Mouse (Mus musculus) hindbrain, embryonic 11.5 days (tissue): Measurements from ENCODE around the gene Gm10300. TPM values are rescaled to one million over a fixed set of nuclear protein-coding genes. Genes with fewer than 3 reads are reported as not detected.
A peak's percentile ranks its signal among the peaks of the same experiment; 100 is the strongest.

Experiments used
- ATAC-seq: fragments of 200-750 bp; cut with Nextera tagmentation; 2 replicates; pipeline ENCODE4 v1.8.0; 2017; ENCODE audit warnings: mild to moderate bottlenecking, moderate TSS enrichment, moderate library complexity; ENCODE audit not compliant: low FRiP score
- DNase-seq: peaks from one replicate; pipeline ENCODE4 v3.0.0-alpha.2; 2015; ENCODE audit warnings: low spot score
- H3K27ac ChIP-seq: fragments of 300-500 bp; sonication (generic); 2 replicates; pipeline ENCODE4 v1.5.1; 2014; ENCODE audit warnings: mild to moderate bottlenecking, low read depth, low read length
- H3K27me3 ChIP-seq: fragments of 300-500 bp; sonication (generic); 2 replicates; pipeline ENCODE4 v1.6.1; 2014; ENCODE audit warnings: mild to moderate bottlenecking, low read length, moderate library complexity, mixed read lengths; ENCODE audit not compliant: control insufficient read depth, insufficient read depth
- H3K36me3 ChIP-seq: fragments of 300-500 bp; sonication (generic); 2 replicates; pipeline ENCODE4 v1.6.1; 2014; ENCODE audit warnings: mild to moderate bottlenecking, low read length, moderate library complexity, mixed read lengths; ENCODE audit not compliant: control insufficient read depth, insufficient read depth
- H3K4me1 ChIP-seq: fragments of 300-500 bp; sonication (generic); replicated peaks from 2 replicates; pipeline ENCODE4 v1.6.1; 2014; ENCODE audit warnings: low read length, mixed read lengths; ENCODE audit not compliant: control insufficient read depth, insufficient read depth
- H3K4me2 ChIP-seq: fragments of 300-500 bp; sonication (generic); replicated peaks from 2 replicates; pipeline ENCODE4 v1.6.1; 2014; ENCODE audit warnings: mild to moderate bottlenecking, low read depth, low read length
- H3K4me3 ChIP-seq: fragments of 300-500 bp; sonication (generic); 2 replicates; pipeline ENCODE4 v1.5.1; 2014; ENCODE audit warnings: low read depth, low read length
- H3K9ac ChIP-seq: fragments of 300-500 bp; sonication (generic); 2 replicates; pipeline ENCODE4 v1.6.1; 2014; ENCODE audit warnings: low read depth, low read length
- H3K9me3 ChIP-seq: fragments of 300-500 bp; sonication (generic); 2 replicates; pipeline ENCODE4 v1.6.1; 2016; ENCODE audit warnings: low read length; ENCODE audit not compliant: control insufficient read depth
- WGBS: fragments of 180-500 bp; shearing (Covaris S2); extraction: QIAGEN DNeasy Blood & Tissue Kit; methylation state at CpG from one replicate; pipeline ENCODE4 v1.1.7; 2014; 5-methylcytosine and 5-hydroxymethylcytosine counted together
- polyA plus RNA-seq: library from polyadenylated mRNA; unstranded; fragments of >200 nt; fragmentation: Nextera tagmentation; extraction: Ambion mirVana; gene quantifications from 2 replicates; pipeline ENCODE4 v1.2.1, GENCODE M21; 2014

The Gm10300 gene
- polyA plus RNA-seq, 1 experiment from 2014 or later = 0.08 TPM

DNA sequence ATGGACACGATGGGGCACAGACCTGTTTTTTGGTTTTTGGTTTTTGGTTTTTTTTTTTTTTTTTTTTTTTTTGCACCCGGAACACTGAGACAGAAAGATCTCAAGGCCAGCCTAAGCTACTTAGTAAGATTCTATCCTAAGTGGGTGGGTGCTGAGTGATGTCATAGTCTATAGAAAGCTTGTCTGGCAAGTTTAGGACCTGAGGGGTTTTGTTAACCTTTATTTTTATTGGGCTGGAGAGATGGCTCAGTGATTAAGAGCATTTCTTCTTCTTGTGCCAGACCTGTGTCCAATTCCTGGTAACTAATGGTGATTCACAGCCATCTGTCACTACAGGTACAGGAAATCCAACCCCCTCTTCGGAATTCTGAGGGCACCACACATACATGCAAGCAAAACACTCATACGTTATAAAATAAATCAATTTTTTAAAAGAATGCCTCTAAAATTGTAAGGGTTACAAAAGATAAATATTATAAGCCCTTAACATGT lies 6.0 kb downstream of the Gm10300 start:
- H3K4me3 ChIP-seq = no peak overlapping the region
- 77% methylated on average over 4 of the region's 4 CpGs for WGBS
- no peak overlapping the region for H3K4me2 ChIP-seq
- no peak overlapping the region for H3K9ac ChIP-seq
- no peaks in the 10 kb centered on the region for H3K9me3 ChIP-seq
- H3K36me3 ChIP-seq = no peaks in the 10 kb centered on the region
- DNase-seq (no peak), ATAC-seq (no peak)
- H3K27ac ChIP-seq = no peak overlapping the region
- no peaks in the 10 kb centered on the region for H3K4me1 ChIP-seq
- peaks cover 3% of the 10 kb centered on the region; the same call in 1 of the 2 replicates for H3K27me3 ChIP-seq

GRCm38 (mm10) chr4:132085114-132085513 lies 10.6 kb downstream of the Gm10300 start:
- Histone ChIP-seq H3K4me2 (no peak overlapping the region), H3K9me3 (no peaks in the 10 kb centered on the region), H3K27me3 (no peaks in the 10 kb centered on the region), H3K4me1 (no peaks in the 10 kb centered on the region), H3K9ac (no peak overlapping the region), H3K27ac (no peak overlapping the region), H3K36me3 (no peaks in the 10 kb centered on the region), H3K4me3 (no peak overlapping the region)
- no peak for DNase-seq
- ATAC-seq = no peak
- 85% methylated on average over 7 of the region's 7 CpGs for WGBS

GRCm38 (mm10) chr4:132088921-132089320 lies 14.4 kb downstream of the Gm10300 start:
- ATAC-seq (no peak), DNase-seq (peak; percentile 87)
- 19% methylated on average over 7 of the region's 7 CpGs for WGBS
- no peaks in the 10 kb centered on the region for H3K36me3 ChIP-seq
- H3K27me3 ChIP-seq = no peaks in the 10 kb centered on the region
- no peak overlapping the region for H3K4me2 ChIP-seq
- no peak overlapping the region for H3K4me3 ChIP-seq
- no peaks in the 10 kb centered on the region for H3K4me1 ChIP-seq
- H3K9me3 ChIP-seq = no peaks in the 10 kb centered on the region
- no peak overlapping the region for H3K9ac ChIP-seq
- no peak overlapping the region for H3K27ac ChIP-seq

DNA sequence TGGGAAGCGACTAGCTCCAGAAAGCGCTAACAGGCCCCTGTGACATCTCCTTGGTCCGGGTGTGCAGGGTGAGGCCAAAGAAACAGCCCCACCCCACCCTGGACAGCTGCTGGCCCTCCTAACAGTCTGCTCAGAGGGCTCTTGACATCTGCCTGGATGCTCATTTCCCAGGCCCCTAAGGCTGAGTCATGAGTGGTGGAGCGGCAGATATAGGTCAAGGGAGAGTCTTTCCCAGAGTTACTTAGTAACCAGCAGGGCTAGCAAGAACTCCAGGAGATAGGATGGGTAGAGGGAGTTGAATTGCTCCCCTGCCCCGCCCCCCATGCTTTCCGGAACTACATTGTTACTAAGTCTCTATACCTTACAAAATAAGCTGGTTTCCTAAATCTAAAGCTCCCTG lies 18.6 kb downstream of the Gm10300 start:
- no peak overlapping the region for H3K27ac ChIP-seq
- no peaks in the 10 kb centered on the region for H3K36me3 ChIP-seq
- no peaks in the 10 kb centered on the region for H3K9me3 ChIP-seq
- no peaks in the 10 kb centered on the region for H3K27me3 ChIP-seq
- H3K9ac ChIP-seq = no peak overlapping the region
- DNase-seq = no peak
- 72% methylated on average over 6 of the region's 6 CpGs for WGBS
- no peaks in the 10 kb centered on the region for H3K4me1 ChIP-seq
- H3K4me2 ChIP-seq = no peak overlapping the region
- no peak for ATAC-seq
- H3K4me3 ChIP-seq = no peak overlapping the region

DNA sequence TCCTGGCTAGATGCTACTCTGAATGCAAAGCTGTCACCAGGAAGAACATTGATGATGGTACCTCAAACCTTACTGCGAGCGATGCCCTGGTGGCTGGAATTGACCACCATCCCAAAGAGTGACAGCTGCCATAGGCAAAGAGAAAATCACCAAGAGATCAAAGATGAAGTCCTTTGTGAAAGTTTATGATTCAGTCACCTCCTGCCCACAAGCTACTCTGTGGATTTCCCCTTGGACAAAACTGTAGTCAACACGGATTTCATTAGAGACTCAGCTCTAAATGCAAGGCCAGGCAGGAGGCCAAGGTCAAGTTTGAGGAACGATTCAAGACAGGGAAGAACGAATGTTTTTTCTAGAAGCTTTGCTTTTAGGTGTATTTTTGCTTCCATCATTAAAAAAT lies 19.4 kb downstream of the Gm10300 start:
- Histone ChIP-seq H3K4me2 (no peak overlapping the region), H3K9ac (no peak overlapping the region), H3K9me3 (no peaks in the 10 kb centered on the region), H3K4me3 (no peak overlapping the region), H3K36me3 (no peaks in the 10 kb centered on the region), H3K27me3 (no peaks in the 10 kb centered on the region), H3K27ac (no peak overlapping the region), H3K4me1 (no peaks in the 10 kb centered on the region)
- no peak for DNase-seq
- ATAC-seq = no peak
- WGBS = 93% methylated on average over 5 of the region's 5 CpGs

DNA sequence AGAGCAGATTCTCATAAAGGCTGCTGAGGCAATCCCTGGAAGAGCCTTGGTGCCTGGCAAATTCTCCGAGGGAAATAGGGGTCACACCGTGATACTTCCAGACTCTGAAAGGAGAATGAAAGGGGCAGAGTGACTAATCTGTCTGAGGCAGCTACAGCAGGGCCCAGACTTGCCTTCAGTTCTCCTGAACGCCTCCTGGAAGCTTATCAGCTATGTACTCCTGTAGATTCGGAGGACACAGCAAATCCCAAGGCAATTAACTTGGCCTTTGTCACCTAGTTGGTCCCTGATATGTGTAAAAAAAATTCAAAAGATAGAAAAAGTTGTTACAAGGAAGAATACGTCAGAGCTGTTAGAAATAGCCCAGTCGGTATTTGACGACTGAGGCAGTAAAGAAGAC lies 20.5 kb downstream of the Gm10300 start:
- H3K36me3 ChIP-seq = no peaks in the 10 kb centered on the region
- no peaks in the 10 kb centered on the region for H3K9me3 ChIP-seq
- no peak for DNase-seq
- no peaks in the 10 kb centered on the region for H3K4me1 ChIP-seq
- no peaks in the 10 kb centered on the region for H3K27me3 ChIP-seq
- H3K4me2 ChIP-seq = no peak overlapping the region
- no peak for ATAC-seq
- no peak overlapping the region for H3K27ac ChIP-seq
- H3K9ac ChIP-seq = no peak overlapping the region
- no peak overlapping the region for H3K4me3 ChIP-seq
- WGBS = 81% methylated on average over 7 of the region's 7 CpGs

DNA sequence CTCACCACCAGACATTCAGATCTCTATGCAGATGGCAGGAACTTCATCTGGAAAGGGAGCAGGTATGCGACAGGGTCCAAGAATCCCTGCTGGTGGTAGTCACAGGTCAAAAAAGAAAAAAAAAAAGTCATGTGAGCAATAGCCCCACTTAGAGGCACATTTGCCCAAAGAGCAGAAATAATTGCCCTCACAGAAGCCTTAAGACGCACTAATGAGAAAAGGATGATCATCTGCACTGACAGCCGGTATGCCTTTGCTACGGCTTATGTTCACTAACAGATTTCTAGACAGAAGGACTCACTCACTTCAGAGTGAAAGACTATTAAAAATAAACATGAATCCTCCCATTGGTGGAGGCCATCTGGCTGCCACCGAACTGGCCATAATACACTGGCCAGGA lies 25.1 kb downstream of the Gm10300 start:
- no peak overlapping the region for H3K9ac ChIP-seq
- no peaks in the 10 kb centered on the region for H3K36me3 ChIP-seq
- no peak overlapping the region for H3K4me3 ChIP-seq
- H3K27ac ChIP-seq = no peak overlapping the region
- DNase-seq (no peak), ATAC-seq (no peak)
- no peaks in the 10 kb centered on the region for H3K9me3 ChIP-seq
- H3K4me2 ChIP-seq = no peak overlapping the region
- no peaks in the 10 kb centered on the region for H3K4me1 ChIP-seq
- no peaks in the 10 kb centered on the region for H3K27me3 ChIP-seq
- 78% methylated on average over 5 of the region's 5 CpGs for WGBS

DNA sequence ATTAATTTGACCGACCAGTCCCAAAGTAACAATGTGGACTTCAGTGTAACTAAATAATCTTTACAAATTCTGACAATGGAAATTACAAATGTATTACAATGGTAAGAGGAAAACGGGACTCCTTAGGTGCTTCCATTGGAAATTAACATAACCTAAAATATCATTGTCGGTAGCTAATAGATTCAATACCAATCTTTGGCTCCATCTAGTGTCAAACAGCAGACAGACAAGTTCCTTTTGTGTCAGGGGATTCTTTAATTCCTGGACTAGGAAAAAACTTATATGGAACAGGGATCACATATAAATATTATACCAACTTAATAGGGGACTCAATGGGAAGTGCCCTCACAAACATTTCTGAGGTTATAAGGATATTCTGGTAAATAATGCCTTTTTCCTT lies 26.7 kb downstream of the Gm10300 start:
- Histone ChIP-seq H3K4me1 (no peaks in the 10 kb centered on the region), H3K27me3 (no peaks in the 10 kb centered on the region), H3K9ac (no peak overlapping the region), H3K9me3 (no peaks in the 10 kb centered on the region), H3K4me2 (no peak overlapping the region), H3K4me3 (no peak overlapping the region), H3K27ac (no peak overlapping the region), H3K36me3 (no peaks in the 10 kb centered on the region)
- peak; percentile 11 for DNase-seq
- no peak for ATAC-seq
- 44% methylated on average over 3 of the region's 3 CpGs for WGBS

GRCm38 (mm10) chr4:132108221-132108620 lies 33.7 kb downstream of the Gm10300 start:
- Histone ChIP-seq H3K4me3 (no peak overlapping the region), H3K9ac (no peak overlapping the region), H3K27ac (no peak overlapping the region), H3K4me1 (peaks cover 2% of the 10 kb centered on the region; the same call in 1 of the 2 replicates), H3K27me3 (no peaks in the 10 kb centered on the region), H3K4me2 (no peak overlapping the region), H3K9me3 (no peaks in the 10 kb centered on the region), H3K36me3 (no peaks in the 10 kb centered on the region)
- WGBS = 93% methylated on average over 7 of the region's 7 CpGs
- no peak for DNase-seq
- ATAC-seq = no peak
